Mouse (Mus musculus): Measurements from ENCODE around the gene Mlxip. TPM values are rescaled to one million over a fixed set of nuclear protein-coding genes. Genes with fewer than 3 reads are reported as not detected.

Mlxip gene
- polyA plus RNA-seq, 1 experiment from 2014 or later, result 18.7 TPM

- H3K4me3 ChIP-seq (replicated peaks), result no peak overlapping the region
- H3K9me3 ChIP-seq, result no peaks in the 10 kb centered on the region
- H3K9ac ChIP-seq (replicated peaks), result no peak overlapping the region
- WGBS, result 64% methylated on average over 9 of the region's 9 CpGs
- H3K36me3 ChIP-seq, result no peaks in the 10 kb centered on the region
- no peak for ATAC-seq
- H3K27ac ChIP-seq, result no peak overlapping the region
- peaks cover 11% of the 10 kb centered on the region for H3K4me1 ChIP-seq (replicated peaks)
- H3K4me2 ChIP-seq (replicated peaks), result no peak overlapping the region
- H3K27me3 ChIP-seq, result peaks cover 9% of the 10 kb centered on the region; the same call in 1 of the 2 replicates
Measured at GRCm38 (mm10) chr5:123489935-123490334, 95.3 kb downstream of the Mlxip start.

- 0 out of 2 replicates have a peak, but pooled peaks cover 4% of the 10 kb centered on the region for H3K27me3 ChIP-seq
- H3K9ac ChIP-seq (replicated peaks), result no peak overlapping the region
- WGBS, result 45% methylated on average over 4 of the region's 4 CpGs
- H3K9me3 ChIP-seq, result no peaks in the 10 kb centered on the region
- no peaks in the 10 kb centered on the region for H3K36me3 ChIP-seq
- no peak overlapping the region for H3K4me3 ChIP-seq (replicated peaks)
- H3K4me2 ChIP-seq (replicated peaks), result no peak overlapping the region
- ATAC-seq, result no peak
- H3K27ac ChIP-seq, result no peak overlapping the region
- peaks cover 8% of the 10 kb centered on the region; the same call in 1 of the 2 replicates for H3K4me1 ChIP-seq (replicated peaks)
Measured at GRCm38 (mm10) chr5:123499717-123500116, 105.1 kb downstream of the Mlxip start.

GRCm38 (mm10) chr5:123501973-123502372, 107.4 kb downstream of the Mlxip start:
- peaks cover 10% of the 10 kb centered on the region; the same call in 1 of the 2 replicates for H3K27me3 ChIP-seq
- H3K4me1 ChIP-seq (replicated peaks), result peaks cover 8% of the 10 kb centered on the region; the same call in 1 of the 2 replicates
- H3K36me3 ChIP-seq, result no peaks in the 10 kb centered on the region
- H3K4me3 ChIP-seq (replicated peaks), result no peak overlapping the region
- no peak overlapping the region for H3K9ac ChIP-seq (replicated peaks)
- 79% methylated on average over 4 of the region's 4 CpGs for WGBS
- no peaks in the 10 kb centered on the region for H3K9me3 ChIP-seq
- H3K27ac ChIP-seq, result no peak overlapping the region
- no peak overlapping the region for H3K4me2 ChIP-seq (replicated peaks)
- ATAC-seq, result no peak

Other genes starting within 250 kb of the Mlxip start
- gene Psmd9, start 225.4 kb upstream of the Mlxip start, polyA plus RNA-seq (2015; fragmentation: Nextera tagmentation; extraction: Ambion mirVana), result 72.2 and 74.0 TPM in 2 replicates
- not detected in 2 replicates for gene Hpd, start 212.1 kb upstream of the Mlxip start, polyA plus RNA-seq (2015; fragmentation: Nextera tagmentation; extraction: Ambion mirVana)
- 0.93 and 1.2 TPM in 2 replicates for gene Wdr66, start 142.7 kb upstream of the Mlxip start, polyA plus RNA-seq (2015; fragmentation: Nextera tagmentation; extraction: Ambion mirVana)
- 47.8 and 53.0 TPM in 2 replicates for gene Bcl7a, start 51.0 kb upstream of the Mlxip start, polyA plus RNA-seq (2015; fragmentation: Nextera tagmentation; extraction: Ambion mirVana)
- gene Lrrc43, start 94.5 kb downstream of the Mlxip start, polyA plus RNA-seq (2015; fragmentation: Nextera tagmentation; extraction: Ambion mirVana), result 0.15 and 0.28 TPM in 2 replicates
- gene Il31, start 94.7 kb downstream of the Mlxip start, polyA plus RNA-seq (2015; fragmentation: Nextera tagmentation; extraction: Ambion mirVana), result not detected in 2 replicates
- gene B3gnt4, start 115.7 kb downstream of the Mlxip start, polyA plus RNA-seq (2015; fragmentation: Nextera tagmentation; extraction: Ambion mirVana), result 1.5 TPM in 2 replicates
- 131 and 135 TPM in 2 replicates for gene Diablo, start 129.4 kb downstream of the Mlxip start, polyA plus RNA-seq (2015; fragmentation: Nextera tagmentation; extraction: Ambion mirVana)
- gene Gm49027, start 130.7 kb downstream of the Mlxip start, polyA plus RNA-seq (2015; fragmentation: Nextera tagmentation; extraction: Ambion mirVana), result 1.1 and 1.5 TPM in 2 replicates
- 37.9 and 40.6 TPM in 2 replicates for gene Vps33a, start 178.2 kb downstream of the Mlxip start, polyA plus RNA-seq (2015; fragmentation: Nextera tagmentation; extraction: Ambion mirVana)